Mouse (Mus musculus): Measurements from ENCODE around the gene Zfp36l2. TPM values are rescaled to one million over a fixed set of nuclear protein-coding genes. Genes with fewer than 3 reads are reported as not detected.

Zfp36l2 gene
- polyA plus RNA-seq, 1 experiment from 2014 or later, result 9.9 TPM

DNA sequence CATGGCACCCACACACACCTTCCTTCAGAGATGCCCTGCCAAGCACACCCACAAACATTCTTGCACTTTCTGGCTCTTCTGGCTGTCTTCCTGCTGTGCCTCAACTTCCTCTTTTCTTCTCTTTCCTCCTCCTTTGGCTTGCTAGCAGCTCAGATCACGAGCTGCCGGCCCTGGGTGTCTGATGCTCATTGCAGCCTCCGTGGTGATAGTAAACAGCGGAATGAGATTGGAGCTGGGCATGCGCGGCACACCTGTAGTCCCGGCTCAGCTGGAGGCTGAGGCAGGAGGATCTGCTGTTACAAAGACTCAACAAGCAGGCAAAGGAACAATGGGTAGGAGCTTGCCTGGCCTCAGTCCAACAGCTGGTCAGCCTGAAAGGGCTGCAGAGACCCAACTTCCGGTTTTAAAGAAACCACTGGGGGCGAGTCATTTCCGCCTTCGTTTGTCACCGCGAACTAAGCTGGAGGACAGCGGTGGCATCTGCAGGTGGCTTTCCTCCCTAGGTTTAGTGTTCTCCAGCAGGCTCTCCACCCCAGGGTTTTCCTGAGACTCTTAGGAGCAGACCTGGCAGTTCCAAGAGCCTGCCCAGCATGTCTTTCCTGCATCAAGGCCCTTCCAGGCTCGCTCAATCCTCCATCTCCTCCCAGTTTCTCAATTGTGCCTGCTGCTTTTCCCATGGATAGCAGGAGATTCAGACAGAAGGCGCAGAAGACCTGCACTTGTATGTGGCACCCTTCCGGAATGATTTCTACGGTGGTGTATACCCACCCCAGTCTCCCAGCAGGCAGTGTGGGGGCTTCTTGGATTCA is 6.0 kb downstream of the Zfp36l2 start:
- Histone ChIP-seq H3K4me1 (replicated peaks) (peaks cover 60% of the 10 kb centered on the region), H3K9me3 (no peaks in the 10 kb centered on the region), H3K36me3 (peaks cover 17% of the 10 kb centered on the region), H3K27me3 (ENCODE audit: insufficient read depth, poor library complexity, severe bottlenecking) (0 out of 2 replicates have a peak, but pooled peaks cover 9% of the 10 kb centered on the region), H3K27ac (peak overlapping the region; percentile 79), H3K4me3 (0 out of 2 replicates have a peak overlapping the region, but pooled peaks have one; percentile 6)
- DNase-seq (ENCODE audit: low spot score), result no peak
- 66% methylated on average over 18 of the region's 18 CpGs for WGBS

DNA sequence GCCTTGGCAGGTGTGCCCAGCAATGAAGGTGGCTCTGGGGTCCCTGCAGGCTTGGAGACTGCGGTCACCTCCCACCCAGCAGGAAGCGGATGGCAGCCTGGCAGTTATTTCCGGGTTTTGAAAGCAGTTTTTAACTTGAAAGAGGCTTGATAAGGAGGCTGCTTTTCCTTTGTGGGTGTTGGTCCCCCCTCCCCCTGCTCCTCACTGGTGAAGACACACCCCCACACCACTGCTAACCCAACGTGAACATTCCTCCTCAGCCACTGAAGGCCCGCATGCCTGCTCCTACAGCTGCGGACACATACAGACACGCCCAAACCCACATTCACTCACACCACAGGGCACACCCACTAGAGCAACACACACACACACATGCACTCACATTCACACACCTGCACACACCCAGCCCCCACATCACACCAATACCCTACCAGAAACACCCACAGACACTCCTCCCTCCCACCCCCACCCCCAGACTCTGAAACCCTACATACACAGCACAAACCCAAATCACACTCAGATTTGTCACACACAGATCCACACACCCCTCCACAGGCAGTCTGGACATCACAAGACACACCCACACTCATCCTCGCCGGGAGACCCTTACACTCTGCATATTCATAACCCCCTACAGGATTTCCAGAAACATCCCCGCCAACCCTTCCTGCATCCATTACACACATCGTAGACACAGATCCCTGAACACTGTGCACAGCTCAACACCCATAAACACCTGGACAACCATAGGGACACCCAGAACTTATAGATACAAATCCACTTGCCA is 6.8 kb downstream of the Zfp36l2 start:
- no peak for DNase-seq (ENCODE audit: low spot score)
- WGBS, result 44% methylated on average over 11 of the region's 11 CpGs
- H3K9me3 ChIP-seq, result no peaks in the 10 kb centered on the region
- 0 out of 2 replicates have a peak, but pooled peaks cover 9% of the 10 kb centered on the region for H3K27me3 ChIP-seq (ENCODE audit: insufficient read depth, poor library complexity, severe bottlenecking)
- H3K4me3 ChIP-seq, result no peak overlapping the region
- H3K36me3 ChIP-seq, result peaks cover 9% of the 10 kb centered on the region
- H3K4me1 ChIP-seq (replicated peaks), result peaks cover 52% of the 10 kb centered on the region
- peak overlapping the region; percentile 79 for H3K27ac ChIP-seq

DNA sequence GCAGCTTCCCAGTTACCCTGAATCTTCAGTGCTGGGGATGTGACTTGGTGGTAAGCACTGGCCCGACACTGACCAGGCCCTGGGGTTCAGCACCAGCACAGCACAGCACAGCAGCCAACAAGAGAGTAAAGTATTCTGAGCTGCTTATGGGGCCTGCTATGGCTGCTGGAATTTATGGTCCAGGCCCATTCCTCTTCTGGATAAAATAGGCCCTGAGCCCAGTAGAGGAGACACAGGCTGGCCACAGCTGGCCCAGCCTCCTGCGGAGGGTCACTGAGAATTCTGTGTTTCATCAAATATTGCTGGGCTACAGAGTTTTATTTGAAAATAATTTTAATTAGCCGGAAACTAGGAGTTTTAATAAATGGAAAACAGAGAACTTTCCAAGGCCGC is 7.8 kb downstream of the Zfp36l2 start:
- Histone ChIP-seq H3K36me3 (peaks cover 3% of the 10 kb centered on the region; the same call in 1 of the 2 replicates), H3K4me1 (replicated peaks) (peaks cover 45% of the 10 kb centered on the region), H3K4me3 (no peak overlapping the region), H3K9me3 (peaks cover 7% of the 10 kb centered on the region), H3K27me3 (ENCODE audit: insufficient read depth, poor library complexity, severe bottlenecking) (0 out of 2 replicates have a peak, but pooled peaks cover 9% of the 10 kb centered on the region), H3K27ac (peak overlapping the region; percentile 45; the same call in 1 of the 2 replicates)
- 85% methylated on average over 4 of the region's 4 CpGs for WGBS
- DNase-seq (ENCODE audit: low spot score), result no peak

DNA sequence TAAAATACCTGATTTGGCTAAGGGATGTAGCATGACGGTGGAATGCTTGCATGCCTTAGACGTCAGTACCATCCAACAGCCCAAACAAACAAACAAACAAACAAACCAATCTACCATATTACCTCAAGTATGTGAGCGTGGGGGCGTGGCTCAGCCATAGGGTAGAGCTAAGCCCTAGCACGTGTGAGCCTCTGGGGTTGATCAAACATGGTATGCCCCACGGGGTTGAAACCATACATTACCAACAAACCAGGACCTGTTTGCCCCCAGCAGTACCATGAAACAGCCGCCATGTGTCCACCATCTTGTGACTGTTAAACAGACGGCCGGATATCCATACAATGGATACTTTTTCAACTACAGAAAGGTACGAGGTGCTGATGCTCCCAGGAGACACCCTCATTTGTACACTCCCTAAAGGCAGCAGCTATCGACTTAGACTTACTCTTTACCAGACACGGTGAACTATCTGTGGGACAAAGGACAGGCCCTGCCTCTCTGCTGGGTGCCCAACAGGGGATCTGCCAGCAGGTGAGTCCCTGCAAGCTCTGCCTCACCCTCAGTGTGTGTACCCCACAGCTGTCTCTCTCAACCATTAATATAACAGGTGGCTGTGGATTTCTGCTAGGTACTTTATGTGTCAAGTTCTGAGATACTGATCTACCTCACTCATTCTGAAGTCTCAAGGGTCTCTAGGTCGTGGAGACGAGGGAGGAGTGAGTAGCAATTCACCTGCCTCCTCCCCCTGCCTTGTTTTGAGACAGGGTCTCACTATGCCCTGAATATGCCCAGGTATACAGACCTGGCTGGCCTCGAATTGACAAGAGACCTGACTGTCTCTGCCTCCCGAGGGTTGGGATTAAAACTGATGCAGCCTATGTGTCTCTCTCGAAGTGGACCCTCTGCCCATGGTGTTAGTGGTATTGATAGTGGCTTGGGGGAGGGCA is 8.4 kb downstream of the Zfp36l2 start:
- Histone ChIP-seq H3K36me3 (no peaks in the 10 kb centered on the region), H3K4me3 (no peak overlapping the region), H3K9me3 (peaks cover 7% of the 10 kb centered on the region), H3K4me1 (replicated peaks) (peaks cover 43% of the 10 kb centered on the region), H3K27ac (peak overlapping the region; percentile 45; the same call in 1 of the 2 replicates), H3K27me3 (ENCODE audit: insufficient read depth, poor library complexity, severe bottlenecking) (0 out of 2 replicates have a peak, but pooled peaks cover 9% of the 10 kb centered on the region)
- DNase-seq (ENCODE audit: low spot score), result no peak
- WGBS, result 87% methylated on average over 17 of the region's 17 CpGs

DNA sequence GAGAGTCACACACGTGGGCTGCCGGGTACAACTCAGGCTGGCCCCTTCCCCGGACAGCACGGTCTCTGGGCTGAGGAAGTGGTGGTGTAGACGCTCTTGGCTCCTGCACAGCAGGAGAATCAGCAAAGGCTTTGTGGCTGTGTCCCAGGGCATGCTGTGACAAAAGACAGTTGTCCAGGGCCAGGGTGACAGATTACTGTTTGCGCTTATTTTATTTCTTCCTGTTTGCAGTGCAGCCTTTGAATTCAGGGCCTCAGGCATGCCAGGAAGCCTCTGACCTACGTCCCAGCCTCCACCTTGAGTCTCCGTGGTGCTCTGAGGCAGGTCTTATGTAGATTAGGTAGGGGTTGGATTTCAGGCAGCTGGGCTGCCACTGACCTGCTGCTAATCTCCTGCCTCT is 10.3 kb downstream of the Zfp36l2 start:
- WGBS, result 28% methylated on average over 8 of the region's 8 CpGs
- H3K4me1 ChIP-seq (replicated peaks), result peaks cover 30% of the 10 kb centered on the region
- no peak overlapping the region for H3K4me3 ChIP-seq
- peaks cover 7% of the 10 kb centered on the region for H3K9me3 ChIP-seq
- peak overlapping the region; percentile 45; the same call in 1 of the 2 replicates for H3K27ac ChIP-seq
- DNase-seq (ENCODE audit: low spot score), result no peak
- H3K36me3 ChIP-seq, result no peaks in the 10 kb centered on the region
- H3K27me3 ChIP-seq (ENCODE audit: insufficient read depth, poor library complexity, severe bottlenecking), result 0 out of 2 replicates have a peak, but pooled peaks cover 9% of the 10 kb centered on the region

DNA sequence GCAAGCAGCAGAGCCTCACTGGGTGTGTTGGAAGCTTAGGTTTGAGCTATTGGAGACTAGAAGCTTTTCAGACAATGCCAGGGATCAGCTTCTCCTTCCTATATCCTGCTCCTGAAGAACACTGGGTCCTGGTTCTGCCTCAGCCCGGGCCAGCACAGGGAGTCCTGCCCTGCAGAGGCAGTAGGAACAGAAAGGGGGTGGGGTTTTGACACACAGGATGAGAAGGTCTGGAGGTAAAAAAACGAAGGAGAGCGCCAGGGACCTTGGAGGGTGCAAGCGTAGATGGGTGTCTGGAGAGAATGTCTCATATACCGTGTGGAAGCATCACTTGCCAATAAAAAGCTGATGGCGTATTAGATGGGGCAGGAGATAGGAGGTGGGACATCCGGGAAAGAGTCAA is 11.3 kb downstream of the Zfp36l2 start:
- 88% methylated on average over 7 of the region's 7 CpGs for WGBS
- peaks cover 20% of the 10 kb centered on the region for H3K4me1 ChIP-seq (replicated peaks)
- H3K27ac ChIP-seq, result no peak overlapping the region
- no peak overlapping the region for H3K4me3 ChIP-seq
- peaks cover 7% of the 10 kb centered on the region for H3K9me3 ChIP-seq
- H3K27me3 ChIP-seq (ENCODE audit: insufficient read depth, poor library complexity, severe bottlenecking), result 0 out of 2 replicates have a peak, but pooled peaks cover 2% of the 10 kb centered on the region
- H3K36me3 ChIP-seq, result no peaks in the 10 kb centered on the region
- no peak for DNase-seq (ENCODE audit: low spot score)

DNA sequence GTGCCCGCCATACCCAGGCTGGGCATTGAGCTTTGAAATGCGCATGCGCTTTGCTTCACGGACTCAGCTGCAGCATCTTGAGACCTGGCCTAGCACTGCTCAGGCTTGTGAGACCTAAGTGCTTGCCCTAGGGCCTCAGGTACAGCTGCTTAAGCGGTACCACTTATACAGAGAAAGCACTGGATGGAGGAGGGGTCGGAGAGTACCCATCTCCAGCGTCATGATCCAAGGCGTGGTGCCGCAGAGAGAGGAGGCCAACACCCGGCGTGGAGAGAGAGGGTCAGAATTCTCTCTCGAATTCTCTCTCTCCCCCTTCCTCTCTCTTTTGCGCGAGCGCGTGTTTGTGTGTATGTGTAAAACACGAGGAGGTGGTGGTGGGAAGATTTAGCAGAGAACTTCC is 12.6 kb downstream of the Zfp36l2 start:
- no peak overlapping the region for H3K4me3 ChIP-seq
- H3K9me3 ChIP-seq, result peaks cover 7% of the 10 kb centered on the region
- peaks cover 8% of the 10 kb centered on the region for H3K4me1 ChIP-seq (replicated peaks)
- H3K27ac ChIP-seq, result no peak overlapping the region
- 98% methylated on average over 17 of the region's 17 CpGs for WGBS
- no peak for DNase-seq (ENCODE audit: low spot score)
- H3K27me3 ChIP-seq (ENCODE audit: insufficient read depth, poor library complexity, severe bottlenecking), result no peaks in the 10 kb centered on the region
- no peaks in the 10 kb centered on the region for H3K36me3 ChIP-seq

DNA sequence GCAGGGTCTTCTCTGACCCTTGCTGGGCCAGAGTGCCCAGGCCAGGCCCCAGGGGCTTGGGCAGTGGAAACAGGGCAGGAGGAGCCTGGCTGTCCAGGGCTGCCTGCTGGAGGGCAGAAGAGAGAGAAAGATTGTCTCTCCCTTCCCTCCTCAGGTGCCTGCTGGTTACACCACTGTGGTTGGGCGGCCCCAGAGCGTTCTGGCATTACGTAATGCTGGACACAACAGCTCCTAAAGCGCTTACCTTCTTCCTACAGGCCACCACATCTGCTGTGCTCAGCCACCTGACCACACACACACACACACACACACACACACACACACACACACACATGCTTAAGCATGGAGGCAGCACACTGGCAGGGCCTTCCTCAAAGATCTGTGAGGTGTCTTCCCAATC is 20.4 kb downstream of the Zfp36l2 start:
- no peak for DNase-seq (ENCODE audit: low spot score)
- no peaks in the 10 kb centered on the region for H3K36me3 ChIP-seq
- no peak overlapping the region for H3K4me3 ChIP-seq
- no peaks in the 10 kb centered on the region for H3K9me3 ChIP-seq
- peak overlapping the region; percentile 18; the same call in 1 of the 2 replicates for H3K27ac ChIP-seq
- peaks cover 8% of the 10 kb centered on the region; the same call in 1 of the 2 replicates for H3K4me1 ChIP-seq (replicated peaks)
- H3K27me3 ChIP-seq (ENCODE audit: insufficient read depth, poor library complexity, severe bottlenecking), result no peaks in the 10 kb centered on the region
- 85% methylated on average over 4 of the region's 4 CpGs for WGBS

DNA sequence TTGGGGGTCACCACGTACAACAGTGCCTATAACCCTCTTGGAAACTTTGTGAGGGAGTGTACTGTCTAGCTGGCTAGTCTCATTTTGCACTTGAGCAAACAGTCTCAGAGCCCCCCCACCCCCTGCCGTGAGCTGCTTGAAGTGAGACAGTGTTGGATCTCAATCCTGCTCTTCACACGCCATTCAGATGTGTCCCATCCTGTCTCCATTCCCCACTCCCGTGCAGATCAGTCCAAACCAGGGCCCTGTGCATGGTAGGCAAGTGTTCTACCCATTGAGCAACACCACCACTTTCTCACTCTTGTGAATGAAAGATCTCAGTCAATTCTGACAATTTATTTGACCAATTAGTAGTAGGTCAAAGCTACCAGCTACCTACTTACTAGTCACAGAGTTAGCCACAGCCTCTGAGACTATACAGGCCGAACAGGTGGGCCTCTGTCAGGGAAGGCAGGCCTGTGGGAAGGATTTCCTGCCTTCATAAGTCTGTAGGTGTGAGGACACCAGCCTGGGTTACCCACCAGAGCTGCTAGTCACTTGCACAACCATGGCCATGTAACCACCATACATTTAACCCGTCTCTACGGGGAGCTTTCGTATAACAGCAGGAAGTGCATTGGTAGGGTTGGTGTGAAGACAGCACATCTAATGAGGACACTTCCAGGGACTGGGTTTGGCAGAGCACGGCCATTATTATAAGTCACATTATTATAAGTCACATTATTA is 21.4 kb downstream of the Zfp36l2 start:
- H3K27me3 ChIP-seq (ENCODE audit: insufficient read depth, poor library complexity, severe bottlenecking), result no peaks in the 10 kb centered on the region
- H3K27ac ChIP-seq, result no peak overlapping the region
- no peak for DNase-seq (ENCODE audit: low spot score)
- no peaks in the 10 kb centered on the region for H3K9me3 ChIP-seq
- no peaks in the 10 kb centered on the region for H3K36me3 ChIP-seq
- no peak overlapping the region for H3K4me3 ChIP-seq
- WGBS, result 89% methylated on average over 9 of the region's 9 CpGs
- peaks cover 17% of the 10 kb centered on the region for H3K4me1 ChIP-seq (replicated peaks)

DNA sequence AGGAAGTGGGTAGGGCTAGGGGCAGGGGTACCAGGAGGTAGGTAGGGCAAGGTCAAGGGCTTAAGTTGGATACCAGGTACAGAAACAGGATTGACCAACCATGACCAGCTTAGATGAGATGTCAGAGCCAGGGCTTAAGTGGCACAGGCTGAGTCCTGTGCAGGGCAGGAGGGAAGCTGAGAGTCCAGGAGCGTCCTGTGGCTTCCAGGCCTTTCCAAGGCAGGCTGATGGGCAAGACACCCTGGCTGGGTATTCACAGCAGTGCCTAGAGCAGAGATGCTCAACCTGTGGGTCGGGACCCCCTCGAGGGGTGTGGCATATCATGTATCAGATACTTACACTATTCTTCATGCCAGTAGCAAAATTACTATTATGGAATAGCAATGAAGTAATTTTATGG is 22.0 kb downstream of the Zfp36l2 start:
- H3K36me3 ChIP-seq, result no peaks in the 10 kb centered on the region
- no peak overlapping the region for H3K4me3 ChIP-seq
- peaks cover 23% of the 10 kb centered on the region for H3K4me1 ChIP-seq (replicated peaks)
- no peak for DNase-seq (ENCODE audit: low spot score)
- no peak overlapping the region for H3K27ac ChIP-seq
- 92% methylated on average over 3 of the region's 3 CpGs for WGBS
- H3K9me3 ChIP-seq, result no peaks in the 10 kb centered on the region
- no peaks in the 10 kb centered on the region for H3K27me3 ChIP-seq (ENCODE audit: insufficient read depth, poor library complexity, severe bottlenecking)

DNA sequence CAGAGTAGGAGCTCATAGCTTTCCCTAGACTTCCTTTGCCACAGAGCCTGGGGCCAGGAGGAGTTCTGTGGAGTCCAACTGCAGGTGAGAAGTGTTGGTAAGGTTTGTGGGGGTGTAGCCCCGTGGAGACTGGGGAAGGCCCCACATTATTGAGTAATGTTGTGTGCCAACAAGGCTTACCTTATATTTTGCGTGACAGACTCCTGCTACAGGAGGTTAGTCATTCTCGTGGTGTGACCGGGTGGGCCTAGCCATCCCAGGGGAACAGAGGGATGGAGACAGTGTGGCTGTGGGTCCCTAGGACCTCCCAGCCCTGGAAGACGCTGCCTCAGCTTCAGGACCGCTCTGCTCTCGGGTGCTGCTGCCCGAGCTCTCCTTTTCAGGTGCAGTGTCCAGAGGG is 23.6 kb downstream of the Zfp36l2 start:
- peaks cover 3% of the 10 kb centered on the region for H3K27me3 ChIP-seq (ENCODE audit: insufficient read depth, poor library complexity, severe bottlenecking)
- H3K27ac ChIP-seq, result 0 out of 2 replicates have a peak overlapping the region, but pooled peaks have one; percentile 23
- no peaks in the 10 kb centered on the region for H3K36me3 ChIP-seq
- H3K4me3 ChIP-seq, result no peak overlapping the region
- no peak for DNase-seq (ENCODE audit: low spot score)
- H3K4me1 ChIP-seq (replicated peaks), result peaks cover 25% of the 10 kb centered on the region
- H3K9me3 ChIP-seq, result no peaks in the 10 kb centered on the region
- WGBS, result 85% methylated on average over 8 of the region's 8 CpGs

All from hindbrain, embryonic 10.5 days (tissue).